Mouse (Mus musculus) large intestine, adult 2 months (tissue): Measurements from ENCODE around the gene Ahctf1. TPM values are rescaled to one million over a fixed set of nuclear protein-coding genes. Genes with fewer than 3 reads are reported as not detected.
"Not testable (repeated sequence)": the region's sequence is repeated elsewhere in the genome, so short reads cannot be mapped to it uniquely, and the experiment has no call there.

Experiments
- DNase-seq: peaks from one replicate; pipeline ENCODE4 v3.0.0-alpha.2; 2012; ENCODE audit warnings: low read depth, low spot score
- WGBS: fragments of 180-500 bp; shearing (Covaris S2); methylation state at CpG from one replicate; pipeline ENCODE4 v1.1.7; 2018; 5-methylcytosine and 5-hydroxymethylcytosine counted together
- polyA plus RNA-seq: library from polyadenylated mRNA; depleted of rRNA; stranded (reverse); fragments of >200 nt; gene quantifications from 2 replicates; pipeline ENCODE4 v1.2.3, GENCODE M21; 2012; rRNA removed

Ahctf1 gene
- polyA plus RNA-seq, 1 experiment: 4.9 TPM

GRCm38 (mm10) chr1:179728661-179729060, 74.8 kb downstream of the Ahctf1 start:
- 91% methylated on average over 10 of the region's 10 CpGs for WGBS
- no peak for DNase-seq

GRCm38 (mm10) chr1:179722811-179723469, 80.5 kb downstream of the Ahctf1 start:
- 27% methylated on average over 8 of the region's 8 CpGs for WGBS
- DNase-seq: no peak

- WGBS: 81% methylated on average over 4 of the region's 4 CpGs
- DNase-seq: no peak
Measured at GRCm38 (mm10) chr1:179715786-179716185, 87.7 kb downstream of the Ahctf1 start.

DNA sequence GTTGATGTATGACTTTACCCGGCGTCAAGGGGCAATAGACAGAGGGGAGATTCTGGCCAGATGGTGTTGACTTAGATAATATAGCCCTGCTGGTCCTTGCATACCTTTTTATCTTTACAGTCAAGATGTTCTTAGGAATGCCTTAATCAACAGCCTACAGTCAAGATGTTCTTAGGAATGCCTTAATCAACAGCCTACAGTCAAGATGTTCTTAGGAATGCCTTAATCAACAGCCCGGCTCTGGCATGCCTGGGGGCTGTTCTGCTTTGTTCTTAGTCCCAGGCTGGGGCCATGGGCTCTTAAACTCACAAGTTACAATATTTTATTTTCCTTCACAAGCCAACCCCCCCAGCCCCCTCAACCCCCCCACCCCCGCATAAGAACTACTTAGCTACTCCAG, 88.2 kb downstream of the Ahctf1 start:
- DNase-seq: not testable (repeated sequence)
- 78% methylated on average over 4 of the region's 4 CpGs for WGBS

GRCm38 (mm10) chr1:179713367-179713766, 90.1 kb downstream of the Ahctf1 start:
- DNase-seq: no peak
- WGBS: 78% methylated on average over 3 of the region's 3 CpGs

DNA sequence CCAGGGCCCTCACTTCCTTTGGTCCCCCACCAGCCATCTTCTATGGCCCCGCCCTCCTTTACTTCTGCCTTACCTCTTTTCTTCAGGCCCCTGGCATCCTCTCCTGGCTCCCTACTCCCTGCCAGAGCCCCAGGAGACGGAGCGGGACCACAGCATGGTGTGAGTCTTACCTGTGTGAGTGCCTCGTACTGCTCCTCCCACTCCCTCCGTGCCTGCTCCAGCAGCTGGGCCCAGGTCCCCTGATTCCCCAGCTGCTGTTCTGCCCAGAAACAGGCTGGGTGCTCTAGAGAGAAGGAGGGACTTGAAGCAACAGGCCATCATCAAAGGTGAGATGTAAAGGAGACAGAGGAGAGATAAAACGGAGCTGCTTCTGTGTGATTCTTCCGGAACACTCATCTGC, 90.8 kb downstream of the Ahctf1 start:
- 93% methylated on average over 7 of the region's 7 CpGs for WGBS
- no peak for DNase-seq

DNA sequence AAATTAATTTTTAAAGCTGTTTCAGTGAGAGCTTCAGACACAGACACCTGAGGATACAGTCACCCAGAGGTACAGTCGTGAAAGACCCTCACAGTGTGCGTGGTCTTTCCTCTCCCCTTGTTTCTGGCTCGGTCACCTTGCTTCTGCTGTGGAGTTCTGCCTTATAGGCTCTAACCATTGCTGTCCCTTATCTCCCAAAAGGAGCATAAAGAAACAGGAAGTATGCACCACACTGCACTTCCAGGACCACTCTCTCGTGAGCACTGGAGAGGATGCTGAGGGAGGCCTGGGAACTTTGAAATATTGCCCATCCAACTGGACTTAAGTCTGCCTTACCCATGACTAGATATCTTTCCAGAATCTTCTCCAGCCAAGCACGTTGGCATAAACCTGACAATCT, 92.7 kb downstream of the Ahctf1 start:
- no peak for DNase-seq
- WGBS: 90% methylated on average over 5 of the region's 5 CpGs

- 65% methylated on average over 6 of the region's 6 CpGs for WGBS
- no peak for DNase-seq
Measured at GRCm38 (mm10) chr1:179709390-179709789, 94.1 kb downstream of the Ahctf1 start.

GRCm38 (mm10) chr1:179705154-179705553, 98.3 kb downstream of the Ahctf1 start:
- DNase-seq: no peak
- 86% methylated on average over 6 of the region's 6 CpGs for WGBS

GRCm38 (mm10) chr1:179704150-179704549, 99.3 kb downstream of the Ahctf1 start:
- WGBS: 18% methylated on average over 3 of the region's 3 CpGs

More at GRCm38 (mm10) chr1:179704150-179704549, 99.3 kb downstream of the Ahctf1 start:
- no peak for DNase-seq

Other genes with a start within 250 kb of the Ahctf1 start
- gene Sccpdh, start 135.5 kb downstream of the Ahctf1 start, polyA plus RNA-seq: 15.1 and 17.0 TPM in 2 replicates
- gene Kif28, start 58.4 kb downstream of the Ahctf1 start, polyA plus RNA-seq: not detected in 2 replicates
- gene Gm10518, start 304 bp downstream of the Ahctf1 start, polyA plus RNA-seq: not detected in 2 replicates
- gene Cdc42bpa, start 156.8 kb upstream of the Ahctf1 start, polyA plus RNA-seq: 6.4 and 7.0 TPM in 2 replicates